Mouse (Mus musculus) ovary, postnatal 14 days (tissue): ENCODE measurements around the gene Galnt5.

ENCODE experiments used
- DNase-seq: peaks from one replicate; pipeline ENCODE4 v3.0.0; 2022; ENCODE audit warnings: low spot score

Gene Galnt5

DNA sequence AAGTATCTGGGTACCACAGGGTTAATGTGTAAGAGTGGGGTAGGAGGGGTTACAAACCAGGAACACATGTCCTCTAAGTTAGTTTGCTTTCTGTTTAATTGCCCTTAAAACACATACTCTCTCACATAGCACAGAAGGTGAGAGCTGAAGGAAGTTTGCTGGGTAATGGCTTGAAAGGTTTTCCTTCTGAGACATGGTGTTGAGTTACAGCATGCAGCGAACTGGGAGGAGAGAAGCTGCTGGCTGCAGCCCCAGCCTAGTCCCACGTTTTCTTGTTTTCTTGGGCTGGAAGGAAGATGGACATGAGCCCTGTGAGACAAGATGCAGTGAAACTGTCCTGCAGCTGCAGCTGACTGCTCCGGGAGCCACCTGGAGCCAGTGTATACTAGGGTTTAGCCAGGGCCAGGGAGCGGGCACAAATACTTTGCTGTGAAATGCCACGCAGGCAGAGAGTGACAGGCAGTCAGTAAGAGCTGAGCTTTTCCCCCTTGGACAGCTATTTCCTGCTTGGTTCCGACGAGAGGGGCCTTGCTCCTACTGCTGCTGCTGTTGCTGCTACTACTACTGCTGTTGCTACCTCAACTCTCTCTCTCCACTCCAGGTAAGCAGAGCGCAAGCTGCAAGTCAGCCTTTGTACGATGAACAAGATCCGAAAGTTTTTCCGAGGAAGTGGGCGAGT lies at the start of gene Galnt5:
Gene Galnt5 (plus strand): TSS at position 133 of the 679 bp plus-strand sequence.
- DNase-seq = no peak

DNA sequence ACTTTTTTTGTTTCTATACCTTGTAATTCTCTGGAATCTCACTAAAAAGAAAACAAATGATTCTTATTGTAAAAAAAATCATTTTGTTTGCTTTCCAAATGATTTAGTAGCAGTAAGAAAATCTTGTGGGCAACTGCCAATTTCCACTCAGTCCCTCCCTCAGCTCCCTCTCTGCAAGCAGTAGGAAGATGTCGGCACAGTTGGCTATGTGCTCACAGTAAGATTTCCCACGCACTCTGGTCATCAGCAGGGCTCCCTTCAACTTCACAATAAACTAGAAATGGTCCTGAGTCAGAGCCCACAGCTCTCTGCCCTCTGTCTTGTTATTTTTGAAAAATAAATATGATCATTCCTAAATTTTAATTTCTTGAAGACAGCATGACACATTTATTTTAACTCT lies 46.1 kb upstream of the Galnt5 start:
- no peak for DNase-seq

- no peak for DNase-seq
Observed at GRCm38 (mm10) chr2:57960786-57961185, 36.9 kb upstream of the Galnt5 start.

DNA sequence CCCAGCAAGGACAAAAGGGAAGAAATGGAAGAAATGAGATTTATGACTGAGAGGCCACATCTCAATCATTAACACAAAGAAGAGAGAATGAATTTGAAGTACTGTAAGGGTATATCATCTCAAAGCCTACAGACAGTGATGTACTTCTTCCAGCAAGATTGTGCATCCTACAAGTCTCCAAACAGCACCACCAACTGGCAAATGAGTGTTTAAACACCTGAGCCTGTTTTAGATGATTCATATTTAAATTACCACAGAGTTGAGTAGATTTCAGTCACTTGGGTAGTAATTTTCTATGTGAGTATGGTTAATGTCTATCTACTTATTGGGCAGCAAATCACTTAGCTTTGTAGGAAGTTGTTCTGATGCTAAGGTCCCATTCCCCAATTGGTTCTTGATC lies 15.4 kb upstream of the Galnt5 start:
- no peak for DNase-seq

DNA sequence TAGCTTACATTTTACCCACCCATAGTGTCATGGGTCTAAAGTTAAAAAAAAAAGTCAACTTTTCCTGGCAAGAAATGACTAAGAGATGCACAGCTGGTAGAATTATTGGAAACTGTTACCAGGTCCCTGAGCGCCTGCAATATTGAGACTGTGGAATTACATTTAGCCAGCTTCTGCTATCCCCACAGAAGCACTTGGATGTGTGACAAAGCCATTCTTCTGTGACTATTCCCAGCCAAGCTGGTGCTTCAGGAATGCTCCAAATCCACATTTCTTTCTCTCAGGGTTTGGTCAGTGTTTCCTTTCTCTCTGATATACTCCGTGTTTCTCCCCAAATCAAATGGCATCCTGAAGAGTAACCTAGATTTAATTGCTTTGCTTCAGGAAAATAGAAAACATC lies 6.6 kb upstream of the Galnt5 start:
- no peak for DNase-seq

DNA sequence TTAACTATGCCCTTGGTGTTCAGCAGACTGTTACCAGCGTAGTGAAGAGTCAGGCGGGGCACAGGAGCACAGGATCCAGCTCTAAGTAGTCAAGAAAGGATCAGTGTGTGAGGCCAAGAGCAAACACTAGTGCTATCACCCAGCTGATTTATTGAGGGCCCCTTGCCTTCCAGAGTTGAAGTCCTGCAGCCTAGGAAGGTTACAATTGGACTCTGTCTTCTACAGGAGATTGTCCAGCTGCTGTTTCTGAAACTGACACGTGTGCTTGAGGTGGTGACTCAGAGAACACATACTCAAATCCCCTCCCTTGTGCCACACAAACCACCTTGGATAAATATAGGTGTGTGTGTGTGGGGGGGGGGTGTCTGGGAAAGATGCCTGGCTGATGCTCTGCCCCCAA lies 3.8 kb downstream of the Galnt5 start:
- no peak for DNase-seq

- no peak for DNase-seq
Observed at GRCm38 (mm10) chr2:58007081-58007480, 9.4 kb downstream of the Galnt5 start.

- DNase-seq = no peak
Observed at GRCm38 (mm10) chr2:58023556-58023955, 25.9 kb downstream of the Galnt5 start.

DNA sequence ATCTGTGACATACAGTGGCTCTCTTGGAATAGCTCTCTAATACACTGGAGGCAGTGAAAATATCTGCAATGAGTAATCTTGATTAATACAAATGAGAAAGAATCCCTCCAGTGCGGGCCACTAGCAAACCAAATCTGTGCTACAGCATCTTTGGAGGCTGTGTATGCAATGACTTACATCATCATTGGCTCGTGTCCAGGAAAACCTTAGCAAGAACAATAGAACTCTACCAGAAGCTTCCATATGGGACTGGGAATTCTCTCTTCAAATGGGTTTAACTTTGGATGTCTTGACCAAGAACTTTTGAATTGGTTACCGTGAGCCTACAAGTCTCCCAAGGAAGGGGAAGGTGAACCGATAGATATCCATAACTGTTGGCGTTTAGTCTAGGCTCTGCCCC lies 29.1 kb downstream of the Galnt5 start:
- no peak for DNase-seq

GRCm38 (mm10) chr2:58029404-58029803 lies 31.7 kb downstream of the Galnt5 start:
- peak; percentile 6 for DNase-seq

DNA sequence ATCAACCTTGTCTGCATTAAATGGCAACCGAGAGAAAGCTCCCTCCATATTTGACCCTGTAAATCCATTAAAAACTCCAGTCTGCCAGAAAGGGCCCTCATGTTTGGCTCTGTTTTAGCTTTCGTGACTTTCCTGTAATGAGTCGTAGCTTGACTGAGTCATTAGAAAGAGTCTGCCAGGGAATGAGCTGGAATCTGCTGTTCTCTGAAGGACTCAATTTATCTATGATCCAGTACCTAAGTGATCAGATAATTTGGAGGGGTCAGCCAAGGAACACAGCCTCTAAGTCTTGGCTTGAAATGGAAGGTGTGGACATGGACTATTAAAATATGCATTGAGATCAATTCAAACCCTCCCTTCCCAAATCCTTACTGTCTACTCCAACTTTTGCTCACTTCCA lies 33.7 kb downstream of the Galnt5 start:
- no peak for DNase-seq

GRCm38 (mm10) chr2:58035635-58036034 lies 38.0 kb downstream of the Galnt5 start:
- DNase-seq = no peak

GRCm38 (mm10) chr2:58036926-58037325 lies 39.2 kb downstream of the Galnt5 start:
- DNase-seq = no peak

DNA sequence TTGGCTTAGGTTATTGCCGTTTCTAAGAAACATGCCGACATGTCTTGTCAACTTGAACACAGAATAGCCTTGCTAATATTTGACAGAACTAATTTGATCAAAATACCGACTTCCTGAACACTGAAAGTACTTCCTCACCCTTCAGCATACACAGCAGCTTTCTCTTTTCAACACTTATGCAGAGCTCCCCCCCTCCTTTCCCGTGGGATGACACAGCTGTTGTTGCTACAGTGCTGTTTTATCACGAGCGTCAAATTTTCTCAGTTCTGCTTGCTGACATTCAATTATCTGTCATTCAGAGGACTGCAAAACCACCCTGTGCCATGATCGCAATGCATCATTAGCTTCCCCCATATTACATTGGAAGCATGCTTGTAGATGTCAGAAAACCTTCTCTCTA lies 44.2 kb downstream of the Galnt5 start:
- no peak for DNase-seq

GRCm38 (mm10) chr2:58052821-58053581 lies 55.3 kb downstream of the Galnt5 start, which contains the start of gene Ermn:
Gene Ermn (minus strand): TSS chr2:58052864.
- no peak for DNase-seq

GRCm38 (mm10) chr2:58055383-58055782 lies 57.7 kb downstream of the Galnt5 start:
- DNase-seq = peak; percentile 46

GRCm38 (mm10) chr2:58079849-58080248 lies 82.2 kb downstream of the Galnt5 start:
- no peak for DNase-seq

- no peak for DNase-seq
Observed at GRCm38 (mm10) chr2:58086420-58086819, 88.7 kb downstream of the Galnt5 start.

DNA sequence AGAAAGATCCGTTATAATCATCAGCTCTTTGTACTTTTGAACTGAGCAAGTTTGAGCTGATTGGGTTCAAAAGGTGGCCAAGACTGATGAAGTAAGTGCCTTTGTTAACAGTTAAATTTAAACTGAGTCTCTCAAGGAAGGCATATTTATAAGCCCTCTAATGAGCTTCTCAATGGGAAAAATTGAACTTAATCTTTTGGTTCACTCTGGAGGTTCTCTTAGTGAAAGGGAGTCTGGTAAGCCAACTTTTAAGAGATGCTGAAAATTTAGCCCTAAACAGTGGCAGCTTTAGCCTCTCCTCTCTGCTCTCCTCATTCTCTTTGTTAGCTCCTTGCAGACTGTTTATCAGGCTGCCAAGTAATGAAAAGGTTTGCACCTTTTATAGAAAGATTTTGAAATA lies 97.1 kb downstream of the Galnt5 start:
- no peak for DNase-seq
